Mouse (Mus musculus) ES-E14 (cell line): ENCODE results near the gene Snapc1.

Source experiments
- CHD2 ChIP-seq: IDR thresholded peaks from 2 replicates; pipeline ENCODE4 v1.6.1; 2014; ENCODE audit warnings: mild to moderate bottlenecking, low read depth, low read length, inconsistent platforms
- HCFC1 ChIP-seq: IDR thresholded peaks from 2 replicates; pipeline ENCODE4 v1.6.1; 2012; ENCODE audit warnings: low read length, inconsistent platforms, borderline replicate concordance; ENCODE audit not compliant: insufficient read depth
- ZC3H11A ChIP-seq: IDR thresholded peaks from 2 replicates; pipeline ENCODE4 v1.6.1; 2012; ENCODE audit warnings: low read depth, mild to moderate bottlenecking, inconsistent platforms, low read length, borderline replicate concordance
- ZNF384 ChIP-seq: IDR thresholded peaks from 2 replicates; pipeline ENCODE4 v1.6.1; 2012; ENCODE audit warnings: low read depth, low read length, inconsistent platforms

DNA sequence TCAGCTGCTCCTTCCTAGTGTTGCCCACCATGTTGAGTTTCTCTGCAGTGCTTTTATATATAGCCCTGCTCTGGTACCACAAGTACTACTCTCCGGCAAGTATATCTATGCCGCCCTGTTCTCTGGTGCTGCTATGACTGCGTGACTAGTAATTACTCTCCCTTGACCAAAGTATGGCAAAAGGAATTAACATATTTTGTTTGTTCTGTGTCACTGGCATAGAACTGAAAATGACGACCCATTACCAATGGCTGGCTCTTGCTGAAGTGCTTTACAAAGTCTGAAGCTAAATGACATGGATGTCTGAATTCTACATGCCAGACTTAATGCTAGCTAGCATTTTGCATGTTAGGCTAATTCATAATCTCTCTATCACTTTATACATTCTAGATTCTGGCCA, 15.9 kb upstream of the Snapc1 start:
- TF ChIP-seq CHD2: no peak
- no peak for TF ChIP-seq HCFC1
- no peak for TF ChIP-seq ZC3H11A
- TF ChIP-seq ZNF384: no peak
